Mouse (Mus musculus) NIH3T3 (cell line): Measurements from ENCODE around the gene Dock9.

Experiments used
- DNase-seq: peaks from one replicate; pipeline ENCODE4 v3.0.0-alpha.2; 2012; ENCODE audit warnings: low read depth

Gene Dock9

GRCm38 (mm10) chr14:121506336-121506735 lies 291.3 kb downstream of the Dock9 start:
- DNase-seq = no peak

GRCm38 (mm10) chr14:121505485-121505860 lies 292.2 kb downstream of the Dock9 start:
- DNase-seq = no peak

- DNase-seq = no peak
Observed at GRCm38 (mm10) chr14:121504781-121505484, 292.7 kb downstream of the Dock9 start, which contains the start of gene Slc15a1. TSS of gene Slc15a1 (minus strand) at chr14:121505252.

- no peak for DNase-seq
Observed at GRCm38 (mm10) chr14:121500577-121500976, 297.1 kb downstream of the Dock9 start.

GRCm38 (mm10) chr14:121499769-121500168 lies 297.9 kb downstream of the Dock9 start:
- no peak for DNase-seq

- no peak for DNase-seq
Observed at GRCm38 (mm10) chr14:121497800-121498199, 299.8 kb downstream of the Dock9 start.

- no peak for DNase-seq
Observed at GRCm38 (mm10) chr14:121495741-121496140, 301.9 kb downstream of the Dock9 start.

- no peak for DNase-seq
Observed at GRCm38 (mm10) chr14:121495120-121495519, 302.5 kb downstream of the Dock9 start.

GRCm38 (mm10) chr14:121494238-121494637 lies 303.4 kb downstream of the Dock9 start:
- DNase-seq = no peak

GRCm38 (mm10) chr14:121493712-121494111 lies 303.9 kb downstream of the Dock9 start:
- DNase-seq = no peak

GRCm38 (mm10) chr14:121492328-121492727 lies 305.3 kb downstream of the Dock9 start:
- DNase-seq = no peak
